Mouse (Mus musculus) left cerebral cortex, adult 8-10 months (tissue): ENCODE measurements at regions not wholly inside any gene's neighbourhood (a gene's known extent, or its start where the extent isn't known, plus 50 kb on each side); places are given as distances from the start of the nearest gene placed in this dataset.

ENCODE experiments used
- DNase-seq, 2 experiments: peaks; one replicate each; pipeline ENCODE4 v3.0.0; 2022; ENCODE audit warnings: low spot score in 2 of 2

DNA sequence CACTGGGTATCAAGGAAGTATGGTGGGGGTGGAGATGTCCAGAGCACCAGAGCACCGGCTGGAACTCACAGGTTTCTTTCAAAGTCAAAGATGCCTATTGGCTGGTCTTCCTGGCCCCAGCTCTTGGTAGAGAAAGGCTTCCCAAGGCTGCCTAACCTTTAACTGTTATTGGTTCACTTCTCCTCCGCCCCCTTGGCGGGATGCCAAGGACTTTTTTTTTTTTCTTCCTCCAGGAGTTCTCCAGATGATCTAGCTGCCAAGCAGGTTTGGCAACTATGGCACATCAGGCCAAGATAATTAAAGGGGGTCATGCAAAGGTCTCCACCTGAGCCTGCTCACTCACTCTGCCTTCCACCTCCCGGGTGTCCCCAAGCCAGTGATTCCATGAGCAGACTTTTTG is 67.5 kb downstream of the Sc5d start:
- DNase-seq = peak in 1 of 2 experiments; percentile 34

DNA sequence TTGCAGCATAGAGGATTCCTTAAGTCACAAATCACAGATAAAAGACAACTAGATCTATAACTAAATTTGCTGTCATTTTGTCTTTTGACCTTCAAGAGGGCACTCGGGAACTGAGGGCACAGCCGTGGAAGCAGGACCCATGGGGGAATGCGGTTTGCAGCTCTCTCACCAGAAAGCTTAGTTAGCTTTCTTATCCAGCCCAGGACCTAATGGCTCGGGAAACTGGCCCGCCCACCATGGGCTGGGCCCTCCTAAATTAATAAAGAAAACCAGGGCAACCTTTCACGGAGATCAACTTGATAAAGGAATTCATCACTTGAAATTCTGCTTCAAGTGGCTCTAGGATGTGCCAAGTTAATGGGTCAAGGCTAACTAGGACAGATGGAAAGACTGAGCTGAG is 67.9 kb downstream of the Sc5d start:
- no peak for DNase-seq

DNA sequence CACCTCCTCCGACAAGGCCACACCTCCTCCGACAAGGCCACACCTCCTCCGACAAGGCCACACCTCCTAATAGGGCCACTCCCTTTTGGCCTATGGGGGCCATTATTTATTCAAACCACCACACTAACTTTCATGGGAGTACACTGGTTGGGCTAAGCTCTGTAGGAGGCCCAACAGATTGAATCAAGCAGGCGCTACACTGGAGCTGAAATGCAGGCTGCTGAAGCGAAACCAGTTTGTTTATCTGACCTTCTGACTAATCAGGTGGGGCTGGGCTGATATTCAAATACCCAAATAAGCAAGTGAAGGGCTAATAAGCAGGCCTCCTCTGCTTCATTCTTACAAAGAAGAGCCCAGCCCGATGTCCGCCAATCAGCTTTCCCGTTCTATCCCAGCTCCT is 68.4 kb downstream of the Sc5d start:
- DNase-seq = no peak

DNA sequence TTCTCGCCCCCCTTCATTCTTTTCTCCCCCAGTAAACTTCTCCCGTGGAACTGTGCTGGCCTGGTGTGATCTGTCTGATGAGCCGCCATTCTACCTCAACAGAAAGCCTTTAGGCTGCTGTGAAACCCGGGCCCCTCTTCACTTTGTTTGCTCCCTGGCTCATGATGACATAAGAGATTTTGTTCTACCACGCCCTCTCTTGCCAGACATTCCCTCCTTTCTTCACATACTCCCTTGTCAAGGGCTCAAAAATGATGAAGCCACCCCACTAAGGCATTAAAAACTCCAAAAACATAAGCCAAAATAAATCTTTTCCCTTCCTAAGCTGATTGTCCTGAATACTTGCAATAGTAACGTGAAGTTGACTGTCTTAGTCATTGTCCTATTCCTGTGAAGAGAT is 69.1 kb downstream of the Sc5d start:
- DNase-seq = no peak

DNA sequence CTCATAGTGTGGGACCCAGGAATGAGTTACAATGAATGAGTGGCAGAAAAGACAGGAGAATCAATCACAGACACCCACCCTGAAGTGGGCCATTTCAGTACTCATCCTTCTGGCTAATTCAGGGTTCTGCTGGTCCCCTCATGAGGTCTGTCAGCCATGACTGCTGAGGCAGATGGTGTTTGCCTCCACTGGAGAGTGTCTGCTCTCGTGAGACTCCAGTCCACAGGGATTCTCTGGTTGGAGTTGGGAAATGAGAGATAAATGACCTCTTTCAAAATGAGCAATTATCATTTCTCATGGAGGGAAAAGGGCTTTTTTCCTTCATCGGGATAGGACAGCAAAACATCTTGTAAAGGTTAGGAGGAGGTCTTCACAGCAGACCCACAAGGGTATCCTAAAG is 69.9 kb downstream of the Sc5d start:
- DNase-seq = no peak

DNA sequence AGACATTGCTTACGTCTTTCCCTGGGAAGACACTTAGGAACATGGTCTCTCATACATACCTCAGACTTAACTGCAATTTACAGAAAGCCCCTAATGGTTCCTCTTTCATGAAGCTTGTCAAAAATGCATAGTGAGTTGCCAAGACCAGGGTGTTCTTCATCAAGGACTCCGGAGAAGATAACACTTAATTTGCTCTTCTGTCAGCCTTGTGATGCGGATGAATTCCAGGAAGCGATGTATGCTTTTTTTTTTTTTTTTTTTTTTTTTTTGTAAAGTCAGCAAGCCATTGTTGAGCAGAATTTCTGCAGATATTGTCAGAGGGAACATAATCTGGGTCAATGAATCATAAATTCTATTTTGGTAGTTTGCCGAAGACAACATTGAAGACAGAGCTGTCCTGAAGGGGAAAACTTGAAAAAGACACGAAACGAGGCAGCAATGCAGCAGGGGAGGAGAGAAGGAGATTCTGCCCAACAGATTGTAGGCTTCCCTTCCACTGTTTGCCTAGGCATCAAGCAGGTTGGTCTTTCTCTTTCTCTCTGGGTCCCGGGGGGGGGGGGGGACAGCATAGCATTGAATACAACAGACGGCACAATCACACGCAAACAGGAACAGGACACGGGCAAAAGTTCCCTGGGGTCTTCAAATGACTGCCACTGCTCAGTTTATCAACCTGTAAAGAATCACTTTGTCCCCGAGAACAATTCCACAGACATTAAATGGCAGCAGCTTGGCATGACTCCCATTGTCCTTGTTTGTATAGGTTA is 69.1 kb upstream of the Sorl1 start:
- no peak for DNase-seq

DNA sequence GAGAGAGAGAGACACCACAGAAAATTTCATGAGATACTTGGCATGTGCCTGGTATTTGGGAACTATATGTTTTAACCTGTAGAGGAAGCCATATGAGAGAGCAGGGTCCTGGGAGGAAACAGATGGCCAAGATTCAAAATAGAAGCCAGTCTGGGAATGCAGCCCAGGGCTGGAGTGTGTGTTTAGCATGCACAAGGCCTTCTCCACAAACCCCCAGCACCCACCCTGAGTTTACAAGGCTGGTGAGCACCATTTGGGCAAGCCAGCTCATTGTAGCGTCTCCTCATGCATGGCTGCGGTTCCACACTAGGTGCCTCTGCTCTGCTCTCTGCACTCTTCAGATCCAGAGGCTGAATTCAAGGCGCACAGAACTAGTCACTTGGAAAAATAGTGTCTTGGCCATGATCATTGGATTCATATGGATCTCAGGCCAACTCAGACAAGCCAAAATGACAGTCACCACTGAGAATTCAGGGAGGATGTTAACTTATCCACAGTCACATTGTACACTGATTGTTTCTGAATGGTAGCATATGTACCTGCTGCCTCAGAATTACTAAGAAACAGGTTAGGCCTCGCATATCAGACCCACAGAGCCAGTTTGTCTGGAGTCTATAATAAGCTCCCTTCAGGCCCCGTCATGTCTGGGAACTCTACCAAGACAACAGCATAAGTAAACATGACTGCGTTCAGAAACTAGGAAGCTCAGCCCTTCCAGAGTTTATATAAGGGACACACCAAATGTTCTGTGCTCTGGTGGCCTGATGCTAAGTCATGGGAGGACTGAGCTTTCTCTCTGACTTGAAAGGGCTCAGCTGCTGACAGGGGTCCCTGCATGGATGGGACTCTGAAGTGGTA is 63.5 kb upstream of the Sorl1 start:
- peak in 1 of 2 experiments; percentile 82 for DNase-seq

DNA sequence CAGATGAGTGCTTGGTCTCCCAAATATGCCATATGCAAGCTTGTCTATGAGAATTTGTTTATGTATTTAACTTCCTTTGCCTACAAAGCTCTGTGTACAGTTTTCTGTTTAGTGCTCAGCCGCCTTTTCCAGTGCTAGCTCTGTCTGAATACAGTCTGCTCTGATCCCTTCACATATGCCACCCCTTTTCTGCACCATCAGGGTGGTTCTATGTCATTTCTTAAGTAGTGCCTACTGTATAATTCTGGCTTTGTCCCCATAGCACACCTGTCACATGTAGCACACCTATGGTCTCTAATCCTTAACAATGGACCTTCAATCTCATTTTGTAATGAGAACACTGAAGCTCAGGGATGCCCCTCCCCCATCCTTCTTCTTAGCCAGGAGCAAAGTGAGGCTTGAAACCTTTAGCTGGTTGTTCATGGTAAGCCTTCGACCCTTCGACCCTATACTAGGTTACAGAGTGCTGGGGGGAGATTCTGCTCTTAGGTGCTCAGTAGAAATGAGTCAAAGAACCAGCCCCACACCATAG is 60.1 kb upstream of the Sorl1 start:
- no peak for DNase-seq

DNA sequence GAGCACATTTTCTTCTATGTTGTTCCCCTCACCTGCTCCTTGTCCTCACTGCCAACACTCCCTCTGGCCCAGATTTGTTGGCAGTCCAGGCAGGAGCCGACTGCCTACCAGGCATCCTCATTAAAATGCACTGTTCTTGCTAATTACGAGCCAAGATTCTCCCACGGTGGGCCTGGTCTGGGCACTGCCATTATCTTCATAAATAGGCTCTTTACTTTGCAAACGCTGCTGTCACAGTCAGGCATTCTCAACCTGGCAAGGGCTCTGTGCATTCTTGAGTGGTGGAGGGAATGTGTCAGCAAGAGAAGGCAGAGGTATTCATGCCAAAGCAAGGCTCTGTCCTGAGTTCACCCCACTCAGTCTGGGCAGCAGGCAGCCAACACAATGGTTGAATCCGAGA is 59.4 kb upstream of the Sorl1 start:
- DNase-seq = peak; percentile 49 to 93

DNA sequence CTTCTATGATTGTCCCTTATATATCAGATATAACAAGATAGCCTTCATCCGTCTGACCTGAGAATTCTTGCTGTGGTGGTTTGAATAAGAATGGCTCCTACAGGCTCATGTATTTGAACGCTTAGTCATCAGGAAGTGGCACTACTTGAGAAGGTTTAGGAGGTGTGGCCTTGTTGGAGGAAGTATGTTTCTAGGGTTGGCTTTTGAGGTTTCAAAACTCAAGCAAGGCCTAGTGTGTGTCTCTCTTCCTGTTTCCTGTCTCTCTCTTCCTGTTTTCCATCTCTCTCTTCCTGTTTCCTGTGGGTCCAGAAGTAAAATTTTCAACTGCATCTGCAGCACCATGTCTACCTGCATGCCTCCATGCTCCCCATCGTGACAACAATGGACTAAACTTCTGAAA is 58.3 kb upstream of the Sorl1 start:
- DNase-seq = no peak

DNA sequence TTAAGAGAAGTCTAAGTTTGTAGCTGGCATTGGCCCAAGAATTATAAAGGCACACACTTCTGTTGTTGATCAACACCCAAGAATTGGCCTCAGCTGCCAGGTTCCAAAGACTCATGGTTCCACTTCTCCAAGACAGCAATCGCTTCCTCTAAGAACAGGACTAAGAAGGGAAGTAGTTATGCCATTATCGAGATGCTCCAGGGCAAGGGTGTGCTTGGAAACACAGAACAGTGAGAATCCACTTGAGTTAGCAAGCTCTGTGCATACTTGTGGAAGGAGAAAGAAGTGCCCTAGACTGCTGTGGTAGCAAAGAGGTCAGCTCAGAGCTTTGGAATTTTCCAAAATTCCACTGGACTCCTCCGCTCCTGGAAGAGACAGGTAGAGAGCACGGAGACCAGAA is 56.1 kb upstream of the Sorl1 start:
- no peak for DNase-seq

DNA sequence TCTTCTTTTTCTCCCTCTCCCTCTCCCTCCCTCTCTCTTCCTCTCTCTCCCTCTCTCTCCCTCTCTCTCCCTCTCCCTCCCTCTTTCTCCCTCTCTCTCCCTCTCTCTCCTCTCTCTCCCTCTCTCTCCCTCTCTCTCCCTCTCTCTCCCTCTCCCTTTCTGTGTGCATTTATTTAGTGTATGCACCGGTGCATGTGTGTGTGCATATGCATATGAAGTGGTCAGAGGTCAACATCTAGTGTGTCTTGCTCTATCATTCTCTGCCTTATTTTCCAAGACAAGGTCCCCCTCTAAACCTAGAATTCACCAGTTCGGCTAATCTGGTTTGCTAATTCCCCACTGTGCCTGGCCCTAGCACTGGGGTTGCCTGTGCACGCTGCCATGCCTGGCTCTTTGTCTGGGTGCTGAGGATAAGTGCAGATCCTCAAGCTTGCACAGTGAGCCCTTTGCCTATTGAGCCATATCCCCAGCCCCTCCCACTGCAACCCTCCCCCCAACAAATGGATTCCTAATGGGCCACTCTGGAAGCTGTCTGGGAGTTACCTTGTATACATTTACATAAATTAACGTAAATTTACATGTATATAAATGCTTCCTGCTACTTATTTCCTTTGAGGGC is 54.8 kb upstream of the Sorl1 start:
- DNase-seq = no peak

DNA sequence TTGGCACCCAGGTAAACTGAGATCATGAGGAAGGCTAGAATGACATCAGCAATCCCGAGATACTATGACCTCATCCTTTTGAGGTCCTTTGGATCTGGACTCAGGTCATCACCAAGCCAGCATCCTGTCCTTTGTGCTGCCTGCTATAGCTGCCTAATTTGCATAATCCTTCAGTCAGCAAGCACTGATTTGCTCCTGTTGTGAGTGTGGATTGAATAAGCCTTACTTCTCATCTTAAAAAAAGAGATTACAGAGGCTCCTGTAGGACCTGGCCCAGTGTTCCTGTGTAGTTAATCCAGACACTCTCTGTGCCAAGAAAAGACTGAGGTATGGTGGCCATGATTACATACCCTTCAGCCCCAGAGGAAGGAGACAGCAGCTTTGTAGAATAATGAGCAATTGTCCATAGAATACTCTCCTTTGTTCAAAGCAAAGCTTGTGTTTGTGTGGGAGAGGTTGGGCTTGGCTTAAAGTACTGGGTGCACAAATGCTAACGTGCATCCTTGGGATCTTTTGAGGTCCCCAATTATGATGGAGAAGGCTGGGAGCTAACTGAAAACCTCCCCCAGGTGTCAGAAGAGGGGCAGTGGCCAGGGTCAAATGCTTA is 50.4 kb upstream of the Sorl1 start:
- no peak for DNase-seq
